Mouse (Mus musculus) MEL (cell line): ENCODE results near the gene Qtrt1. TPM values are rescaled to one million over a fixed set of nuclear protein-coding genes. Genes with fewer than 3 reads are reported as not detected.
A peak's percentile ranks its signal among the peaks of the same experiment; 100 is the strongest.

ENCODE experiments used
- DNase-seq: peaks from one replicate; pipeline ENCODE4 v3.0.0; 2011; ENCODE audit warnings: low read depth, low spot score
- H3K27ac ChIP-seq: 2 replicates; pipeline ENCODE4 v1.5.1; 2012; ENCODE audit warnings: low read depth, mild to moderate bottlenecking, control low read depth, low read length, moderate library complexity; ENCODE audit not compliant: control insufficient read depth
- H3K27me3 ChIP-seq, 2 experiments: fragments of 150-350 bp in 1 of 2; sonication (generic) in 1 of 2; 2 replicates each; pipeline ENCODE4 v1.6.1; 2012; ENCODE audit warnings: low read length in 2 of 2, mild to moderate bottlenecking in 2 of 2, improper control_type of control experiment in 1 of 2, moderate library complexity in 1 of 2; ENCODE audit not compliant: insufficient read depth in 2 of 2, control insufficient read depth in 1 of 2
- H3K36me3 ChIP-seq, 2 experiments: 2 replicates each; pipeline ENCODE4 v1.6.1; 2012 to 2014; ENCODE audit warnings: low read length in 2 of 2, improper control_type of control experiment in 1 of 2, inconsistent platforms in 1 of 2, mild to moderate bottlenecking in 1 of 2; ENCODE audit not compliant: insufficient read depth in 2 of 2, control insufficient read depth in 1 of 2
- H3K4me1 ChIP-seq, 2 experiments: fragments of 150-350 bp in 1 of 2; sonication (generic) in 1 of 2; 2 replicates each; pipeline ENCODE4 v1.6.1; 2012; ENCODE audit warnings: low read length in 2 of 2, improper control_type of control experiment in 1 of 2, mild to moderate bottlenecking in 1 of 2; ENCODE audit not compliant: insufficient read depth in 2 of 2, control insufficient read depth in 1 of 2
- H3K4me3 ChIP-seq, 2 experiments: fragments of 150-350 bp in 1 of 2; sonication (generic) in 1 of 2; 2 replicates each; pipeline ENCODE4 v1.5.1; 2012; ENCODE audit warnings: low read depth in 2 of 2, low read length in 2 of 2, mild to moderate bottlenecking in 2 of 2, moderate library complexity in 2 of 2, control low read depth in 1 of 2, improper control_type of control experiment in 1 of 2; ENCODE audit not compliant: control insufficient read depth in 1 of 2, insufficient read depth in 1 of 2
- H3K79me2 ChIP-seq: 2 replicates; pipeline ENCODE4 v1.6.1; 2012; ENCODE audit warnings: mild to moderate bottlenecking, low read length, moderate library complexity; ENCODE audit not compliant: control insufficient read depth, poor library complexity, insufficient read depth
- H3K9ac ChIP-seq: 2 replicates; pipeline ENCODE4 v1.6.1; 2012; ENCODE audit warnings: low read depth, mild to moderate bottlenecking, control low read depth, low read length, moderate library complexity; ENCODE audit not compliant: control insufficient read depth, poor library complexity, severe bottlenecking
- H3K9me3 ChIP-seq: fragments of 150-350 bp; sonication (generic); replicated peaks from 2 replicates; pipeline ENCODE4 v1.6.1; 2012; ENCODE audit warnings: mild to moderate bottlenecking, low read length, improper control_type of control experiment, moderate library complexity; ENCODE audit not compliant: insufficient read depth
- CHD2 ChIP-seq: IDR thresholded peaks from 2 replicates; pipeline ENCODE4 v1.6.1; 2011; ENCODE audit warnings: low read length, improper control_type of control experiment
- E2F4 ChIP-seq: IDR thresholded peaks from 2 replicates; pipeline ENCODE4 v1.6.1; 2011; ENCODE audit warnings: low read depth, low read length, improper control_type of control experiment, borderline replicate concordance
- GATA1 ChIP-seq: IDR thresholded peaks from 2 replicates; pipeline ENCODE4 v1.6.1; 2011; ENCODE audit warnings: low read depth, low read length, improper control_type of control experiment
- HCFC1 ChIP-seq: IDR thresholded peaks from 2 replicates; pipeline ENCODE4 v1.6.1; 2012; ENCODE audit warnings: low read depth, mild to moderate bottlenecking, inconsistent platforms, low read length, improper control_type of control experiment, moderate library complexity
- POLR2A ChIP-seq, 2 experiments: IDR thresholded peaks; 2 replicates each; pipeline ENCODE4 v1.6.1; 2011 to 2012; ENCODE audit warnings: low read length in 2 of 2, mild to moderate bottlenecking in 2 of 2, control low read depth in 1 of 2, improper control_type of control experiment in 1 of 2, low read depth in 1 of 2, moderate library complexity in 1 of 2; ENCODE audit not compliant: control insufficient read depth in 1 of 2, insufficient read depth in 1 of 2, poor library complexity in 1 of 2
- POLR2AphosphoS2 ChIP-seq: IDR thresholded peaks from 2 replicates; pipeline ENCODE4 v1.6.1; 2011; ENCODE audit warnings: low read length, improper control_type of control experiment
- RAD21 ChIP-seq: IDR thresholded peaks from 2 replicates; pipeline ENCODE4 v1.6.1; 2011; ENCODE audit warnings: mild to moderate bottlenecking, low read depth, low read length, improper control_type of control experiment
- SIN3A ChIP-seq: IDR thresholded peaks from 2 replicates; pipeline ENCODE4 v1.6.1; 2012; ENCODE audit warnings: low read length, improper control_type of control experiment, inconsistent platforms
- SMC3 ChIP-seq: IDR thresholded peaks from 2 replicates; pipeline ENCODE4 v1.6.1; 2011; ENCODE audit warnings: low read depth, low read length, improper control_type of control experiment
- UBTF ChIP-seq: IDR thresholded peaks from 2 replicates; pipeline ENCODE4 v1.6.1; 2012; ENCODE audit warnings: low read depth, mild to moderate bottlenecking, inconsistent platforms, low read length, improper control_type of control experiment, moderate library complexity, borderline replicate concordance; ENCODE audit not compliant: insufficient read depth
- USF2 ChIP-seq, 2 experiments: IDR thresholded peaks; 2 replicates each; pipeline ENCODE4 v1.6.1; 2011 to 2012; ENCODE audit warnings: improper control_type of control experiment in 2 of 2, low read length in 2 of 2, borderline replicate concordance in 1 of 2, inconsistent platforms in 1 of 2, low read depth in 1 of 2, mild to moderate bottlenecking in 1 of 2; ENCODE audit not compliant: insufficient read depth in 1 of 2
- ZC3H11A ChIP-seq: IDR thresholded peaks from 2 replicates; pipeline ENCODE4 v1.6.1; 2012; ENCODE audit warnings: low read depth, mild to moderate bottlenecking, inconsistent platforms, low read length, improper control_type of control experiment
- ZNF384 ChIP-seq: IDR thresholded peaks from 2 replicates; pipeline ENCODE4 v1.6.1; 2012; ENCODE audit warnings: low read depth, mild to moderate bottlenecking, inconsistent platforms, low read length, improper control_type of control experiment
- polyA plus RNA-seq, 2 experiments: library from polyadenylated mRNA; stranded (reverse) in 1 of 2; unstranded in 1 of 2; fragments of >175 nt in 1 of 2; fragments of >200 nt in 1 of 2; gene quantifications; 2 replicates each; pipeline versions ENCODE4 v1.2.1 to v1.2.4; 2012; ENCODE audit warnings: low replicate concordance in 2 of 2, low read depth in 1 of 2; ENCODE audit not compliant: insufficient read length in 2 of 2, insufficient read depth in 1 of 2, missing spikeins in 1 of 2
- total RNA-seq: library from RNA; depleted of rRNA; stranded (reverse); fragments of 300-350 nt; gene quantifications from 2 replicates; pipeline ENCODE4 v1.2.3, GENCODE M21; 2012

Gene Qtrt1
- total and polyA plus RNA-seq, 3 experiments: 199 to 244 TPM; not detected in 1

DNA sequence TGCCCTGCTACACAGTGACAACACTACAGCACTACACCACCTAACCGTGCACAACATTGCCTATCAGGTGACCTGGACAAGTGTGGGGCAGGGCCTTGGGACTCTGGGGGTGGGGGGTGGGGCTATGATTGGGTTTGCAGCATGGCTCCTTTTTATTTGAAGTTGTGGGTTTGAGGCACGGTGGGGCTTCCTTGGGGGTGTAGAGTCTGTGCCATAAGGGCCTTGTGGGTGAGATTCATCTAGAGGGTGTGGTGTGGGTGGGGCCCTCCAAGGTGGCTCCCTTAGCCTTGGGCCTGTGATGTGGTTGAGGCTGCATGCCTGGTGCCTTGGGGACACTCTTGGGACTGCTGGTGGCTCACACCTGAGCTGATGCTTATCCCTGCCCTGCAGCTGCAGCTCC lies 8.0 kb downstream of the Qtrt1 start:
- Histone ChIP-seq H3K27me3 (no peaks in the 10 kb centered on the region), H3K27ac (no peak overlapping the region), H3K4me1 (peaks cover 8 to 27% of the 10 kb centered on the region in 2 experiments)
- TF ChIP-seq SMC3 (no peak), SIN3A (no peak), E2F4 (no peak), RAD21 (no peak), POLR2A (IDR thresholded peaks at IDR 0.05; ENCODE audit: control insufficient read depth in 1 of 2, insufficient read depth in 1 of 2, low read depth in 1 of 2, low read length in 2 of 2, poor library complexity in 1 of 2) (peak in 1 of 2 experiments; percentile 10; a peak in 1 of 4 replicates), CHD2 (no peak)
- TF ChIP-seq, all 39 proteins: peak for 1
- DNase-seq: no peak
- no peak overlapping the region for H3K4me3 ChIP-seq
- H3K9me3 ChIP-seq: no peaks in the 10 kb centered on the region
- peaks cover 16 to 26% of the 10 kb centered on the region in 2 experiments for H3K36me3 ChIP-seq
- H3K9ac ChIP-seq: no peak overlapping the region
- peaks cover 7% of the 10 kb centered on the region for H3K79me2 ChIP-seq

DNA sequence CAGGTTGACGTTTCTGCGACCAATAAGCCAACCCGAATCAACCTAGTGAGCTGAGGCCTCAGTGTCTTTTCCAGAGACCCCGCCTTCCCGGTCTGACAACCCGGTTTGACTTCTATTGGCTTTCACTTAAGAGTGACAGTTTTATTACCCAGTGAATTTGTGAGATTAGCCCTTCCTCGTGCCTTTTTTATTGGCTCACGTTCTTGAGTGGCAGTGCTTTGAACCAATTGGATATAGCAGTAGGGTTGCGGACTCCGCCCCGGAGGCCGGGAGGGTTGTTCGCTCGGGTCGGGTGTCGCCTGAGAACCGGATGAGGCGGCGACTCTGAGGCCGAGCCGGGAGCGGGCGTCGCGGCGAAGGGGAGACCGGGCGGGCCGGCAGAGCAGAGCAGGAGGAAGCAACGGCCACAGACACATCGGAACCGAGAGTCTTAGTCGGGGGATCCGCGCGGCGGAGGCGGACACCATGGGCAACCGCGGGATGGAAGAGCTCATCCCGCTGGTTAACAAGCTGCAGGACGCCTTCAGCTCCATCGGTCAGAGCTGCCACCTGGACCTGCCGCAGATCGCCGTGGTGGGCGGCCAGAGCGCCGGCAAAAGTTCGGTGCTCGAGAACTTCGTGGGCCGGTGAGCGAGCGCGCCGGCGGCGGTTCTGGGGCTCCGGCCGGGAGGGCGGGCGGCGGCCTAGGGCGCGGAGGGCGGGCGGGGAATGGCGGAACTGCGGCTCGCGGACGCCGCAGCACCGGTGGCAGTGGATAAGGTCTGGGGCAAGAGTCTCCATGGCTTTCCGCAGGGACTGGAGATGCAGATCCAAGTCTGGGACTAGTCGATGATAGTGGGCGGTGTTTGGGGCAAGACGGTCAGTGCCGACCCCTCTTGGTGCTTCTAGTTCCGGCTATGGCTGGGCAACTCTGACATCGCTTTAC lies 13.3 kb downstream of the Qtrt1 start, which contains the start of gene Dnm2:
Gene Dnm2 (plus strand): TSS at position 278 of the 925 bp plus-strand sequence.
- Histone ChIP-seq H3K4me1 (peaks cover 17 to 41% of the 10 kb centered on the region in 2 experiments), H3K27me3 (no peaks in the 10 kb centered on the region), H3K9ac (peak within 1 kb of the TSS; percentile 79), H3K4me3 (peak within 1 kb of the TSS; percentile 53 to 78), H3K36me3 (peaks cover 3 to 42% of the 10 kb centered on the region in 2 experiments; a peak in 3 of 4 replicates), H3K27ac (peak within 1 kb of the TSS; percentile 70), H3K79me2 (peaks cover 50% of the 10 kb centered on the region), H3K9me3 (no peaks in the 10 kb centered on the region)
- DNase-seq: peak; percentile 100
- no peak for TF ChIP-seq ZC3H11A
- TF ChIP-seq UBTF: peak; percentile 97
- TF ChIP-seq GATA1: peak; percentile 79; the same call in 1 of the 2 replicates
- no peak for TF ChIP-seq ZNF384
- no peak for TF ChIP-seq HCFC1
- TF ChIP-seq POLR2AphosphoS2: no peak
- TF ChIP-seq USF2 (IDR thresholded peaks at IDR 0.05; ENCODE audit: borderline replicate concordance in 1 of 2, insufficient read depth in 1 of 2, low read depth in 1 of 2, low read length in 2 of 2): no peak
- peak in 1 of 2 experiments; percentile 96; a peak in 2 of 4 replicates for TF ChIP-seq POLR2A (IDR thresholded peaks at IDR 0.05; ENCODE audit: control insufficient read depth in 1 of 2, insufficient read depth in 1 of 2, low read depth in 1 of 2, low read length in 2 of 2, poor library complexity in 1 of 2)
